Mouse (Mus musculus) frontal cortex, postnatal 25 days (tissue): ENCODE measurements around the gene Trio.
"Not testable (repeated sequence)": the region's sequence is repeated elsewhere in the genome, so short reads cannot be mapped to it uniquely, and the experiment has no call there.

ENCODE experiments used
- DNase-seq, 2 experiments: peaks; one replicate each; pipeline ENCODE4 v3.0.0; 2022; ENCODE audit warnings: low spot score in 2 of 2

Trio gene

DNA sequence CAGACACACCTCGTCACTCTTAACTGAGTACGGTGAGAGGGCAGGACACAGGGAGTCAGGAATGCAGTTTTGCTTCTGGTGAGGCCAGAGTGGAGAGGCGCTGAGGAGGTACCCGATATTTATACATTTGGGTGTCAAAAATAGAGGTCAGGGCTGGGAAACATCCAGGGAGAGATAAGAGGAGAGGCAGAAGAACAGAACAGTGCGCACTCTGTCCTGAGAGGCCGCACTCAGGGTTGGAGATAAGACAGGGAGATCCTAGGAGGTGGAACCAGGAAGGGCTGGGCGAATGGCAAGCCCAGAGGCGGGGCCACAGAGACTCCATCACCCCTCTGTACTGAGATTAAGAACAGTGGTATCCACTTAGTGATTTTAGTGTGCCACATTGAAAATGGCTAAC is 185.1 kb downstream of the Trio start:
- DNase-seq: no peak

DNA sequence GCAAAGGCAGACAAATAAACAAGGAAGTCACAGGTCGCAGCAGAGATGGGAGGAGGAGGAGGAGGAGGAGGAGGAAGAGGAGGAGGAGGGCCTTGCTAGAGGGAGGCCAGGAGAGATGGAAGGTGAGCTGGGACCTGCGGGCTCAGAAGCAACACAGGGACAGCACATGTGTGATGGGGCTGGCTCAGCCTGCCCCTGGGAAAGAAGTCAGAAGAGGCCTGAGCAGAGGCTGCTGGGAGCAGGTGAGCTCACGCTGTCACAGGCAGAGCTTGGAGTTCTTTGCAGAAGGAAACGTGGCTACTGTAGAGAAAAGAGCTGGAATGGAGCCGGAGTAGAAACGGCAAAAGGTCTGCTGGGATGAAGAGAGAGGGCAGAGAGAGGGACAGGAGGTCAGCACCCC is 185.5 kb downstream of the Trio start:
- DNase-seq: no peak

GRCm38 (mm10) chr15:27831646-27832045 is 194.0 kb downstream of the Trio start:
- DNase-seq: no peak

DNA sequence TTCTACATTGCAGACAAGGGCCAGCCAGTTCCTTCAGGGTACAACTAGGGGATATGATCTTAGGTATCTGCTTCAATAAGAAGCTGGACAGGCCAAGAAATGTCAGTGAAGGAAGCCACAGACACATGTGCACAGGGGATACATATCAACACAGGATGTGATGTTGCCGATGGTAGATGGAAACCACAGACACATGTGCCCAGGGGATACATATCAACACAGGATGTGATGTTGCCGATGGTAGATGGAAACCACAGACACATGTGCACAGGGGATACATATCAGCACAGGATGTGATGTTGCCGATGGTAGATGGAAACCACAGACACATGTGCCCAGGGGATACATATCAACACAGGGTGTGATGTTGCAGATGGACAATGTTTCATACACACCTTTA is 197.8 kb downstream of the Trio start:
- not testable (repeated sequence) for DNase-seq

DNA sequence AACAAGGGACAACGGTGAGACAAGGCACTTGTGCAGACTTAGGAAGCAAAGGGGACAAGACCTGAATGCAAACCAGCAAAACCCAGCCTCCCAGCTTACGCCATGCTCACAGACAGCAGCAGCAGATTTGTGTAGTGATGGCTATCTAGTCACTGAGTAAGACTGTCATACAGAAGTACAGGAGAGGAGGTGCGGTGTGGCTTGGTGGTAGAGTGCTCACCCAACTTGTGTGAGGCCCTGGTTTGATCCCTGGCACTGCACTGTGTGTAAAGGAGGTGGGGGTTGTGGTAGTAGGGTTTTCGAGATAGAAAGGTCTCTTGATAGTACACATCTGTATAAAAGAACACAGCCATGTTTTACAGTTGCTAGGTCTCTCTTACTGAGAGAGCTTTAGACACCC is 198.8 kb downstream of the Trio start:
- DNase-seq: no peak

DNA sequence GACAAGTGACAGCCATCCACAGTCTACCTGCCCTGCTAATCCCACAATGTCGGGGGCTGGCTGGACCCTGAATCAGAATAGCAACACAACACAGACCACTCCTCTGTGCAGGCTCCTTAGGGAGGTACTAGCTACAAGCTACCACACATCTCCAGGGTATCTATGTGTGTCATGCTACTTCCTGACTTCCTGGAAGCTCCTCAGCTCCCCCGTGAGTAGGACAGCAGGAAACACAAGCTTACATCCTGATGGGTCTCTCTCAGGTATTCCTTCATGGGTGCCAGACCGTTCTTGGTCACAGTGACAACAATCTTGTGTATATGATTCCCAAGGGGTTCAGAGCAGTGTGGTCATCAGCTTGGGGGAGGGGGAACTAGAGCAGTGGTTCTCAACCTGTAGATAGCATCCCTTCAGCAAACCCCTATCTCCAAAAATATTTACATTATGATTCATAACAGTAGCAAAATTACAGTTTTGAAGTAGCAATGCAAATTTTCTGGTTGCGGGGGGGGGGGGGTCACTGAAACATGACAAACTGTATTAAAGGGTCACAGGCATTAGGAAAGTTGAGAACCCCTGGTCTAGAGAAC is 199.5 kb downstream of the Trio start:
- DNase-seq: no peak

GRCm38 (mm10) chr15:27825390-27825789 is 200.3 kb downstream of the Trio start:
- DNase-seq: no peak

DNA sequence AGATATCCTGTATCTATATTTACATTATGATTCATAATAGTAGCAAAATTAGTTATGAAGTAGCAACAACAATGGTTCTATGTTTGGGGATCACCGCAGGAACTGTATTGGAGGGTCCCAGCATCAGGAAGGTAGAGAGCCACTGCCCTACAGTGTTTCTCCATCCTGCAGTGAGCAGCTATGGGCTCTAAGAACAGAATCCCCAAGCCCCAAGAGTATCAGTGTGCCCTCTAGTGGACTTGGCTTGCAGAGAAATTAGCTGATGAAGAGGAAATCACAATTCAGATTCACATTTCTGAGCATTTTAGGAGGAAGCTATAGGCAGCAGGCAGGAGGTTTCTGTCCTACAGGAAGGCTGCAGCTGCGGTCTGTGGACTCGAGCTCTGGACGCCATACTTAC is 202.1 kb downstream of the Trio start:
- DNase-seq: no peak

DNA sequence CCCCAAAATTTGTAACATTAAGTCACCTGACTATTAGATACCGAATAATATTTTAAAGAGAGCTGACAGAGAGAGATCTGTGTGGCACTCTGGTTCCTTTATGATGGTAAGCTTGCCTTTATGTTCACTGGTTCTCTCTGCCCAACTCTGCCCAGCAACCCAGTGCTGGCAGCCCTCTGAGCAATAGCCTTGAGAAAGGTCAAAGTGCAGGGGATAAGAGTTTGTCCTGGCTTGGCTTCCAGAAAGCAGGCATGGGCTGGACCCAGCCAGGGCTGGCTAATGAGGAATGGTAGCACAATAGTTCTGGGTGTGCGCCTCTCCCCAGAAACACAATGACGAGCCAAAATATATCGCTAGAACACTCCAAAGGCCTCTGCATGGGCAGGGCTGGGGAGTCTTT is 203.2 kb downstream of the Trio start:
- no peak for DNase-seq

DNA sequence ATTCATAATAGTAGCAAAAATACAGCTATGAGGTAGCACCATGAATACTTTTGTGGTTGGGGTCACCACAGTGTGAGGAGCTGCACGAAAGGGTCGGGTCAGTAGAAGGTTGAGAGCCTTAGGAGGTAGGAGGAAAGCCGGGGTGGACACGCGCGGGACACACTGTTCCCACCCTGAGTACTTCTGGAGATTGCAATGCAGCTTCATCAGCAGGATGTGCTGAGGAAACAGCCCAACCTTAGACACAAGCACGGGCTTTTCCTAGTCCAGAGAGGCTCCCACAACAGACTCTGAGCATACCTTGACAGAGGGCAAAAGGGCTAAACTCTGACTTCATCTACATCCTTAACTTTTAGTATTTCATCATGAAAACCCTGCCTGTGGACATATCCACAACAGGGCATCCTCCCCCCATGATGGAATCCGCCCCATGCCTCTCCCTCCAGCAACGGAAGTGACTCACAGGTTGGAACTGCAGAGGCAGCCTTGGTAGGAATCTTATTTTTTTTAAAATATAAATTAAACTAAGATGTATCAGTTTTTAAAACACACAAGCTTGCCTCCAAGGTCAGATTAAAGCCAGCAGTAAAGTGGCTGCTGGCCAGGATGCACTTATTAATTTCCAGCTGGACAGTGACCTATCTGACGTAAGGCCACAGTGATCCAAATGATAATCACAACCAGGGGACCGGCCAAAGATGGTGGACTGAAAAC is 203.8 kb downstream of the Trio start:
- DNase-seq: no peak

- DNase-seq: no peak
Measured at GRCm38 (mm10) chr15:27817096-27817495, 208.6 kb downstream of the Trio start.

- DNase-seq: no peak
Measured at GRCm38 (mm10) chr15:27814677-27815391, 210.8 kb downstream of the Trio start.

DNA sequence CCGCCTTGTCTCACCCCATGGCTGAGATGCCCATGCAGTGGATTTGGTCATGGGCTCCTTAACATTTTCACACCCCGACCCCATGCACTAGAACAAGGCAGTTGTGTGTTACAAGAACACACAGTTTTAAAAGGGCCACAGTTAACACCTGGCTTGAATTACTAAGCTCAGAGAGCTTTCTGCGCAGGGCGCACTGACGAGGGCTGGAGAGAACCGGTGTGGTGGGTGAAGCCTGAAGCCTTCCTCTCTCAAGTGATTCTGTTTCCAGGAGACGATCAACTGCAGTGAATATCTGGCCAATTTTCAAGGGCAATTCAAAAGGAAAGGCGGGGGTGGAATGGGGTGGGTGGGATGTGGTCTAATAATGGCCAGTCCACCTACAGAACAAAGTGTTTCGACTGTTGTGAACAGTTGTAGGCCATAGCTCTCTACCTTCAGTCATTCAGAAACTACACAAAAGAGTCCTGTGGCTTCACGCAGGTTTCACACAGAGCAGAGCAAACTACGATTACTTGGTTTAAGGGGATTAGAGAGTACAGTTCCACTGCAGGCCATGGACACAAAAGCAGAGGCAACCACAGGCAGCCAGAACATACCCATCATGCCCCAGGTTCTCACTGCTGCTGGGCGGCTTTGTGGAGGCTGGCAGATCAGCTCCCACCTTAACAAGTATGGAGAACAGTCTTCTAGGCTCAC is 214.7 kb downstream of the Trio start:
- no peak for DNase-seq

- DNase-seq: no peak
Measured at GRCm38 (mm10) chr15:27810262-27810661, 215.4 kb downstream of the Trio start.

GRCm38 (mm10) chr15:27808596-27809276 is 216.9 kb downstream of the Trio start:
- DNase-seq: no peak

- DNase-seq: no peak
Measured at GRCm38 (mm10) chr15:27806219-27806618, 219.4 kb downstream of the Trio start.

DNA sequence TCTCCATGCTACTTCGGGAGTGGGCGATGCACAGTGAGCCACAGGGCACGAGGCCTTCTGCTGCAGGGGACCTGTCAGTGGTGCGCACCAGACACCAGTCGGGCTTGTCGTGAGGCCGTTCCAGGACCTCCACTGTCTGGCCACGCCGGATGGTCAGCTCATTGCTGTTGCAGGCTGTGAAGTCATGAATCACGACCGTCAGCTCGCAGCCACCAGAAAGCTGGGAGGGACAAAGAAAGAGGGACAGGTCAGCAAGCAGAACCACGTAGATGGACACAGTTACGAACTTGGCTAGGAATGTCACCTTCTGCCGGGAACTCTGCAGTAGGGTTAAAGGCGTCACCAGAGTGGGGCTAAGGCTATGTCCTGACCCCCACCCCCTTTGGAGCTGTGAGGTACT is 220.0 kb downstream of the Trio start:
- DNase-seq: no peak

- DNase-seq: no peak
Measured at GRCm38 (mm10) chr15:27804447-27804846, 221.2 kb downstream of the Trio start.

DNA sequence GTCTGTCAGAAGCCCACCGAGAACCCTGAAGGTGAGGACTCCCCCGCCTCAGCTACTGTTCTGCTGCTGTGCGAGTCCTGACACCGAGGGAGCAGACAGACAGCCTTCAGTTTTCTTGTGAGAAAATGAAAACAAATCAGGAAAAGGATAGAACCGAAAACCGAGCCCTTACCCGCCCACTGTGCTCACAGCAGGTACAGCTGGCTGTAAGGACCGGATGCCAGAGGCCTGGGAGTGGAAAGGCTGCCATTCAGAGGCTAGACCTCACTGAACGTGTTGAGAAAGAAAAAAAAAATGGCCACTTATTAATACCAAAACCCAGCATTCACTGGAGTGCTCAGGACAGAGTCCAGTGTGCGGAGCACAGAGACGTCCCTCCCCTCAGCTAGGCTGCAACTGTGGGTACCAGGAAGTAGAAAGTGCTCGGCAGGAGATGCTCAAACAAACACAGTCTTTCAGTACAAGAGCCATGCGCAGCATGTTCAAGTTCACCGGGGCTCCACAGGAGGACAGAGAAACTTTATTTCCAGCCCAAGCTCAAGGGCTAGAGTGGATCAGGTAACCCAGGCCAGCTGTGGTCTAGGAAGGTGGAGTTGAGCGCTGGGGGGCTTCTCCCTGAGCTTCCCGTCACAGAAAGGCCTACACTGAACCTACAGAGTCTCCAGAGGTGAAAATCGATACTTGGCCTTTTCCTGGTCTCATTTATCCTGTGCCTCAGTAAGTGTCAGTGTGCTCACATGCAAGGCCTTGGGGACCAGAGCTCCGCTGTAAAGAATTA is 221.9 kb downstream of the Trio start:
- no peak for DNase-seq

GRCm38 (mm10) chr15:27802243-27802642 is 223.4 kb downstream of the Trio start:
- no peak for DNase-seq

DNA sequence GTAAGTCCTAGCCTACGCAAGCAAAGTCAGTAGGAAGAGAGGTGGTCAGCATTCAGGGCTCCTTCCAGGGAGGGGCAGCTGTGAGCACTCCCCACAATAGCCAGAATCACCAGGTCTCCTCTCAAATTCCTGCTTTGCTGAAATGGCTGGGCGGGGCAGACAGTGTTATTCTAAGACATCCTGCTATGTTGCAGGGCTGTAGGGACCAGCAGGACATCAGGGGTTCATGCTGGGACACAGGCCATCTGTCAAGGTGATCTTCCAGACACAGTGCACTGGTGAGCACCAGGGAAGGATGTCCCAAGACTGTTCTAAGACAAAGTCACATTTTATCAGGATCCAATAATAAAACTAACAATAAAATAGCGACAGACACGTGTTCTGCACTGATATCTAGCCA is 224.5 kb downstream of the Trio start:
- no peak for DNase-seq
